Mouse (Mus musculus) heart, embryonic 11.5 days (tissue): ENCODE data around the gene Mrpl4. TPM values are rescaled to one million over a fixed set of nuclear protein-coding genes. Genes with fewer than 3 reads are reported as not detected.
A peak's percentile ranks its signal among the peaks of the same experiment; 100 is the strongest.

Source experiments
- ATAC-seq: fragments of 200-750 bp; cut with Nextera tagmentation; replicated peaks from 2 replicates; pipeline ENCODE4 v1.8.0; 2017; ENCODE audit warnings: moderate library complexity; ENCODE audit not compliant: insufficient number of reproducible peaks, low FRiP score, low TSS enrichment
- H3K27ac ChIP-seq: fragments of 300-500 bp; sonication (generic); 2 replicates; pipeline ENCODE4 v1.5.1; 2014; ENCODE audit warnings: mild to moderate bottlenecking, low read depth, low read length
- H3K27me3 ChIP-seq: fragments of 300-500 bp; sonication (generic); 2 replicates; pipeline ENCODE4 v1.6.1; 2014; ENCODE audit warnings: mild to moderate bottlenecking, low read length, mixed read lengths; ENCODE audit not compliant: control insufficient read depth, insufficient read depth
- H3K36me3 ChIP-seq: fragments of 300-500 bp; sonication (generic); 2 replicates; pipeline ENCODE4 v1.6.1; 2014; ENCODE audit warnings: mild to moderate bottlenecking, low read length, moderate library complexity, mixed read lengths; ENCODE audit not compliant: control insufficient read depth, insufficient read depth
- H3K4me1 ChIP-seq: fragments of 300-500 bp; sonication (generic); 2 replicates; pipeline ENCODE4 v1.6.1; 2014; ENCODE audit warnings: low read length; ENCODE audit not compliant: control insufficient read depth, insufficient read depth
- H3K4me2 ChIP-seq: fragments of 300-500 bp; sonication (generic); 2 replicates; pipeline ENCODE4 v1.6.1; 2014; ENCODE audit warnings: mild to moderate bottlenecking, moderate library complexity
- H3K4me3 ChIP-seq: fragments of 300-500 bp; sonication (generic); 2 replicates; pipeline ENCODE4 v1.5.1; 2014; ENCODE audit warnings: low read depth, low read length
- H3K9ac ChIP-seq: fragments of 300-500 bp; sonication (generic); 2 replicates; pipeline ENCODE4 v1.6.1; 2014; ENCODE audit warnings: mild to moderate bottlenecking, low read depth, low read length, moderate library complexity
- H3K9me3 ChIP-seq: fragments of 300-500 bp; sonication (generic); replicated peaks from 2 replicates; pipeline ENCODE4 v1.6.1; 2016; ENCODE audit warnings: low read length; ENCODE audit not compliant: control insufficient read depth
- WGBS: fragments of 180-500 bp; shearing (Covaris S2); extraction: QIAGEN DNeasy Blood & Tissue Kit; methylation state at CpG from one replicate; pipeline ENCODE4 v1.1.7; 2014; ENCODE audit not compliant: insufficient replicate concordance; 5-methylcytosine and 5-hydroxymethylcytosine counted together
- polyA plus RNA-seq: library from polyadenylated mRNA; unstranded; fragments of >200 nt; fragmentation: Nextera tagmentation; extraction: Ambion mirVana; gene quantifications from 2 replicates; pipeline ENCODE4 v1.2.1, GENCODE M21; 2014

Gene Mrpl4
- polyA plus RNA-seq, 1 experiment from 2014 or later, result 147 TPM

DNA sequence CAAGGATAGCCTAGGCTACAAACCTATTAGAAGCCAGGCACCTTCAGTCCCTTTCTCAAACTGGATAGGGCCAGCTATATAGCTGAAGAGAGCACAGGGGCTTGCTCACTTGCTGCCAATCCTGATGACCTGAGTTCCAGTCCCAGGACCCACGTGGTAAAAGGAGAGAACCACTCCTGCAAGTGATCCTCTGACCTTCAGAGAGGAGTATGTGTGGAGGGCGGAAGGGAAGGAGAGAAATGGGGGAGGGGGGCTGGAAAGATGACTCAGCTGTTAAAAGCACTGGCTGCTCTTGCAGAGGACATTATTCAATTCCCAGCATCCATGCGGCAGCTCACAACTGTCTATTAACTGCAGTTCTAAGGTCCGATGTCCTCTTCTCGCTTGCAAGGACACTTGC, 23.4 kb upstream of the Mrpl4 start:
- Histone ChIP-seq H3K27ac (0 out of 2 replicates have a peak overlapping the region, but pooled peaks have one; percentile 12), H3K4me3 (no peak overlapping the region), H3K4me2 (no peak overlapping the region), H3K27me3 (no peaks in the 10 kb centered on the region), H3K4me1 (peaks cover 15% of the 10 kb centered on the region), H3K36me3 (no peaks in the 10 kb centered on the region), H3K9ac (no peak overlapping the region), H3K9me3 (no peaks in the 10 kb centered on the region)
- 53% methylated on average over 5 of the region's 5 CpGs for WGBS
- no peak for ATAC-seq

DNA sequence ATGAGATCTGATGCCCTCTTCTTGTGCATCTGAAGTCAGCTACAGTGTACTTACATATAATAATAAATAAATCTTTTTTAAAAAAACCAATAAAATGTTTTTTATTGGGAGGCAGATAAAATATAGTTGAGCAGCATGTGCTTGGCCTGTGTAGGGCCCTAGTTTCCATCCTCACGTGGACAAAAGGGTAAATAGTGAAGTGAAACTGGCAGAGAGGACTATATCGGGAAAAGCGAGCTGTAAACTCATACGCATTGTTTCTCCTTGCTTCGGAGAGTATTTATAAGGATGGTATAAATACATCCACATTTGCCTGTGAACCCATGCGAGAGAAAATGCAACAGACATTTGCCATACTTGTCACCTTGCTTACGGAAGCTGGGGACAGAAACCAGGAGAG, 22.8 kb upstream of the Mrpl4 start:
- ATAC-seq, result no peak
- 82% methylated on average over 7 of the region's 7 CpGs for WGBS

DNA sequence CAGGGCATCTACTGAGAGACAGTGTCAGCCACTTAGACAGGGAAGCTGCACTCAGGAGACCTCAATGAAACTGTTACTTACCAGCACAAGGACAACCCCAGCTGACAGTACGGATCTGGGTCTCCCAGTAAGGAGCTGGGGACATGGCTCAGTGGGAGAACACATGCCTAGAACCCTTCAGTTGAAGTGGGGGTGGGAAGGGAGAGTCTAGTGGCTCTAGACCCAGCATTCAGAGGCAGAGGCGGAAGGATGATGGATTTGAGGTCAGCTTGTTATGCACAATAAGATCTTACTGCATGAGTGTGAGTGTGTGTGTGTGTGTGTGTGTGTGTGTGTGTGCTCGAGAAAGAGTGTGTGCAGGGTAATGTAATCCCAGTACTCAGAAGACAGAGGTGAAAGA, 20.4 kb upstream of the Mrpl4 start:
- Histone ChIP-seq H3K9me3 (no peaks in the 10 kb centered on the region), H3K27ac (no peak overlapping the region), H3K27me3 (no peaks in the 10 kb centered on the region), H3K4me1 (0 out of 2 replicates have a peak, but pooled peaks cover 3% of the 10 kb centered on the region), H3K4me3 (no peak overlapping the region), H3K9ac (no peak overlapping the region), H3K36me3 (no peaks in the 10 kb centered on the region), H3K4me2 (no peak overlapping the region)
- ATAC-seq, result no peak
- 71% methylated on average over 3 of the region's 3 CpGs for WGBS

More for the DNA sequence above, 22.8 kb upstream of the Mrpl4 start:
- Histone ChIP-seq H3K9me3 (no peaks in the 10 kb centered on the region), H3K36me3 (no peaks in the 10 kb centered on the region), H3K27me3 (no peaks in the 10 kb centered on the region), H3K27ac (no peak overlapping the region), H3K4me2 (no peak overlapping the region), H3K9ac (no peak overlapping the region), H3K4me1 (peaks cover 9% of the 10 kb centered on the region), H3K4me3 (no peak overlapping the region)

DNA sequence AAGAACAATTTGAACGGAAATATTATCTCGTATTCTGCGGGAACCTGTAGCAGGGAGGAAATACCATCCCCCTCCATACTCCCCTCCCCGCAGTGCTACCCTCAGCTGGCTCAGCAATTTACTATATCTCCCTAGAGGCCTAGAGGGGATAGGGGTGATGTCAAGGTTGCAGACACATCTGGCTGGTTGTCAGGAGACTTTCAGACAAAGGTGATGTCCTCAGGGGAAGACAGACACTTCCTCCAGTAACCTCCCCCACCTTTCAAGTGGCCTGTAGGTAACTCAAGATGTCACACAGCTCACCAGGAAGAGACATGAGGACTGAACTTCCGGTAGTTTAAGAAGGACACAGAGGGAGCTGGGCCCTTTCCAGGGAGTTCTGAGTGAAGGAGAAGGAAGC, 19.4 kb upstream of the Mrpl4 start:
- WGBS, result 41% methylated on average over 5 of the region's 5 CpGs
- no peak for ATAC-seq
- no peaks in the 10 kb centered on the region for H3K9me3 ChIP-seq
- no peaks in the 10 kb centered on the region for H3K36me3 ChIP-seq
- H3K9ac ChIP-seq, result no peak overlapping the region
- H3K4me1 ChIP-seq, result 0 out of 2 replicates have a peak, but pooled peaks cover 2% of the 10 kb centered on the region
- peaks cover 3% of the 10 kb centered on the region; the same call in 1 of the 2 replicates for H3K27me3 ChIP-seq
- no peak overlapping the region for H3K27ac ChIP-seq
- H3K4me2 ChIP-seq, result no peak overlapping the region
- H3K4me3 ChIP-seq, result no peak overlapping the region

DNA sequence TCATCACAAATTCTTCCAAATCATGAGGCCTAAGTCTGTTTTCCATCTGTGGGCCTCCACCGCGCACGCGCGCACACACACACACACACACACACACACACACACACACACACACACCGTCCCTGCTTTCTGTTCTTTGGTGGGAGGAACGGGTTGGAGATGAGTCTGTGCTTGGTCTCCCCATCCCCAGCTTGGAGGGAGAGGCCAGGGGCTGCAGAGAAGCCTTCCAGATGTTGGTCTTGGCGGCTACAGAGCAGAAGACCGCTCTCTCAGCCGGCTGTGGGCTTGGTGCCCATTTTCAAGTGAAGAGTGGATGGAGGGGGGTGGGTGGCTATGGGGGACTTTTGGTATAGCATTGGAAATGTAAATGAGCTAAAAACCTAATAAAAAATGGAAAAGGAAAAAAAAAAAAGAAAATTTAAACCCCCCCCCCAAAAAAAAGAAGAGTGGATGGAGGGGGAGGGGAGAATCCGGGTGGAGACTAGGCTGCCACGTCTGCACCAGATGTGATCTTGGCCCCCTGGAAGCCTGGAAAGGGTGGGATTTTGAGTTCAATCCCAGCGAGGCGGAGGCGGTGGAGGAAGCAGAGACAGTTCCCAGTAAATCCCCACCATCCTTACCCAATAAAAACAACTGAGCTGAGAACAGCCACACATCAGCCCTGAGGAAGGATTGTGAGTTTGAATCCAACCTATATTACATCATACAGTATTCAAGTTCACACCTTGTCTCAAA, 15.4 kb upstream of the Mrpl4 start:
- no peaks in the 10 kb centered on the region for H3K36me3 ChIP-seq
- 58% methylated on average over 15 of the region's 15 CpGs for WGBS
- peaks cover 6% of the 10 kb centered on the region; the same call in 1 of the 2 replicates for H3K4me1 ChIP-seq
- peaks cover 3% of the 10 kb centered on the region; the same call in 1 of the 2 replicates for H3K27me3 ChIP-seq
- no peaks in the 10 kb centered on the region for H3K9me3 ChIP-seq
- no peak overlapping the region for H3K4me2 ChIP-seq
- H3K27ac ChIP-seq, result no peak overlapping the region
- no peak for ATAC-seq
- H3K4me3 ChIP-seq, result no peak overlapping the region
- H3K9ac ChIP-seq, result no peak overlapping the region

DNA sequence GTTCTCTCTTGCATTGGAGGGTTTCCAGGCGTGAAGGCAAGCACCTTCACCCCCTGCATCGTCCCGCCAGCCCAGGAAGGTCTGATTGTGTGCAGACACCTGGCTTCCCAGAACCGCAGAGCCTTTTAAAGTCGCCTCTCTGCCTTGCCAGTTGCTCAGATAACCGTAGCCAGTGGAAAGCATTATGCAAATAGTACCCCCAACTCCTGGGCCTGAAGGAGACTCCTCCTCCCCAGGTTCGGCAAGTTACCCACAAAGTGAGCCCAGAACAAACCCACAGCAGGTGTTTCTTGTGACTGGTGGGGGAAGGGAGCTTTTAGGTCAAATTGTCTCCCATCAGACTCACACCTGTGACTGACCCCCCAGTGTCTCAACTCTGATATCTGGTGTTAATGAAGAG, 14.6 kb upstream of the Mrpl4 start:
- Histone ChIP-seq H3K4me3 (no peak overlapping the region), H3K27ac (no peak overlapping the region), H3K4me2 (no peak overlapping the region), H3K36me3 (no peaks in the 10 kb centered on the region), H3K27me3 (peaks cover 3% of the 10 kb centered on the region; the same call in 1 of the 2 replicates), H3K9me3 (no peaks in the 10 kb centered on the region), H3K4me1 (peaks cover 6% of the 10 kb centered on the region; the same call in 1 of the 2 replicates), H3K9ac (no peak overlapping the region)
- no peak for ATAC-seq
- WGBS, result 15% methylated on average over 7 of the region's 7 CpGs

DNA sequence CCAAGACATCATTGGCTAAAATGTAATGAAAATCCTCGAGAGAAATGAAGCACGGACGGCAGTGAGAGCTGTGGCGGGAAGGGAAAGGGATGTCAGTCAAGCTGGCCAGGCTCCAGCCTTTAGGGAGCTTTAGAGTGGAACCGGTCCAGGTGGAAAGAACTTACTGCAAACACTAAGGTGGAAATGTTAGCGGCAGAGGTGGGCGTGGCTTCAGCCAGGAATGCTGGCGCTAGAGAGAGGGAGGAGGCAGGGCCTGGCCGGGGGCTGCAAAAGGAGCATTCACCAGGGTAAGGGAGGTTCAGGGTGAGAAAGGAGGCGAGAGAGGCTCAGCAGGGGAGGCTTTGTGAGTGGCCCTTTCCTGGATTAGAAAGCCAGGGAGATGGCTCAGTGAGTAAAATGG, 11.7 kb upstream of the Mrpl4 start:
- peak overlapping the region; percentile 19; the same call in 1 of the 2 replicates for H3K4me3 ChIP-seq
- WGBS, result 6% methylated on average over 10 of the region's 10 CpGs
- ATAC-seq, result no peak
- H3K9me3 ChIP-seq, result no peaks in the 10 kb centered on the region
- peaks cover 3% of the 10 kb centered on the region; the same call in 1 of the 2 replicates for H3K27me3 ChIP-seq
- H3K9ac ChIP-seq, result 0 out of 2 replicates have a peak overlapping the region, but pooled peaks have one; percentile 34
- H3K36me3 ChIP-seq, result no peaks in the 10 kb centered on the region
- H3K4me2 ChIP-seq, result peak overlapping the region; percentile 55
- H3K27ac ChIP-seq, result no peak overlapping the region
- H3K4me1 ChIP-seq, result peaks cover 6% of the 10 kb centered on the region; the same call in 1 of the 2 replicates

DNA sequence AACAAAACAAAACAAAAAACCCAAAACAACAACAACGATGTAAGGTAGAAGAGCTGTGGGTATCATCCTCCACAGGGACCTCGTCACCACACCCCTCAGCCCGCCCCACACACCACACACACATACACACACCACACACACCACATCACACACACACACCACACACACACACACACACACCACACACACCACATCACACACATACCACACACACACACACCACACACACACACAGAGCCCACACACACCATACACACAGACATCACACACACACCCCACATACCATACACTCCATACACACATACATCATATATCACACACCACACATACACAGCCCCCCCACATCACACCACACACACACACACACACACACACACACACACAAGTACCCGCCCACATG, 11.0 kb upstream of the Mrpl4 start:
- peaks cover 6% of the 10 kb centered on the region; the same call in 1 of the 2 replicates for H3K4me1 ChIP-seq
- peaks cover 3% of the 10 kb centered on the region; the same call in 1 of the 2 replicates for H3K27me3 ChIP-seq
- no peaks in the 10 kb centered on the region for H3K36me3 ChIP-seq
- no peak overlapping the region for H3K4me2 ChIP-seq
- no peak for ATAC-seq
- H3K4me3 ChIP-seq, result no peak overlapping the region
- no peak overlapping the region for H3K27ac ChIP-seq
- H3K9me3 ChIP-seq, result no peaks in the 10 kb centered on the region
- H3K9ac ChIP-seq, result no peak overlapping the region
- 79% methylated on average over 4 of the region's 4 CpGs for WGBS
